In the genomic region with DNA sequence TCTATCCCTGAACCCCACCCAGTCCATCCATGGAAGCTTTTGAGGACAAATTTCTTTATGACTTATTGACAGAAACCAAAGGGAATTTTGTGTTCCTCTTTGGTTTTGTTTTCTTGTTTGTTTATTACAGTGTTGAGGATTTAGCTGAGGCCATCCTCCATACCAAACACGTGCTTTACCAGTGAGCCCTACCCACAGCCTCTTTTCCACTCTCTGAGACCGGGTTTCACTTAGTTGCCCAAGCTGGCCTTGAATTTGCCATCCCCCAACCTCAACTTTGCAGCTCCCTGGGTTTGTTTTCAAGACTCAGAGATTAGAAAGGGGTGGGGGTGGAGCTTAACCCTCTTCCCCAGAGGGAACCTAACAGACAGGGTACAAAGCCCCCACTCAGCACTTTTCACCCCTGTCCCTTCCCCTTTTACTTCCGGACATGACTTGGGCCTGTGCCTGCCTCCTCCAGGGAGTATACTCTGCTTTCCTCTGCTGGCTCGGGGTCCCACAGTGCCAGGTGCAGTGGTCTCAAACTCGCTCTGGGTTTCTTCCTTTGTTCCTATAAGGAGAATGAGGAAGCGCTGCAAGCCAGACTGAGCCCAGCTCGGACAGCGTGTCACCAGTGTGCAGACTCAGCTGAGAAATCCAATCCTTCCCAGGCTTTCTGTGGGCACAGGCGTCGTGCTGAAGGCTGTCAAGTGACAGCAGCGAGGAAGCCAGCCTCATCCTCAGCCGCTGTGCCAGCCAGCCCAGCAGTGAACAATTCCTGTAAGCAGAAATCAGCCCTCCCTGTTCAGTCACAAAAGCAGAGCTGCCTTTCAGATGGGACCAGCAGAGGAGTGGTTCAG, we compare ENCODE assay signal across 8 mouse cellular contexts.
DNase-seq lines count a peak whose midpoint lies in the region; ATAC-seq and TF ChIP-seq lines count a peak whose summit lies in the region.

No protein-coding gene starts in this region.

- H3K27me3 ChIP-seq in liver, adult 2 months (ENCODE audit: control insufficient read depth, insufficient read depth, low read length), result no peaks in the 10 kb centered on the region
- H3K27me3 ChIP-seq in embryonic facial prominence, embryonic 10.5 days (replicated peaks; ENCODE audit: low read depth, poor library complexity, severe bottlenecking), result no peaks in the 10 kb centered on the region
- no peaks in the 10 kb centered on the region for H3K27me3 ChIP-seq in heart, embryonic 16.5 days (ENCODE audit: control insufficient read depth, insufficient read depth, low read length)
- no peaks in the 10 kb centered on the region for H3K27me3 ChIP-seq in liver, embryonic 16.5 days (ENCODE audit: control insufficient read depth, insufficient read depth, low read depth, low read length)

- 68% methylated on average over 12 of the region's 12 CpGs for WGBS in liver, adult 2 months
- 23% methylated on average over 12 of the region's 12 CpGs for WGBS in embryonic facial prominence, embryonic 10.5 days
- 23% methylated on average over 12 of the region's 12 CpGs for WGBS in heart, embryonic 16.5 days
- 17% methylated on average over 12 of the region's 12 CpGs for WGBS in liver, embryonic 16.5 days (ENCODE audit: insufficient replicate concordance)

- TF ChIP-seq POLR2A in liver, adult 2 months (IDR thresholded peaks at IDR 0.05; ENCODE audit: extremely low read depth, insufficient read depth, low read length), result no peak

- no peaks in the 10 kb centered on the region for H3K79me2 ChIP-seq in liver, adult 2 months (ENCODE audit: control insufficient read depth, insufficient read depth, low read length)

- H3K27ac ChIP-seq in liver, adult 2 months (replicated peaks; ENCODE audit: insufficient read depth, low read depth, low read length), result peak overlapping the region; percentile 78
- peak overlapping the region; percentile 73 for H3K27ac ChIP-seq in embryonic facial prominence, embryonic 10.5 days (replicated peaks)
- H3K27ac ChIP-seq in heart, embryonic 16.5 days (ENCODE audit: low read length), result peak overlapping the region; percentile 89
- H3K27ac ChIP-seq in liver, embryonic 16.5 days (ENCODE audit: low read length), result peak overlapping the region; percentile 65

- H3K4me1 ChIP-seq in liver, adult 2 months (ENCODE audit: control insufficient read depth, insufficient read depth, low read length), result peaks cover 3% of the 10 kb centered on the region; the same call in 1 of the 2 replicates
- H3K4me1 ChIP-seq in embryonic facial prominence, embryonic 10.5 days, result peaks cover 41% of the 10 kb centered on the region
- peaks cover 51% of the 10 kb centered on the region for H3K4me1 ChIP-seq in heart, embryonic 16.5 days (ENCODE audit: control insufficient read depth, insufficient read depth, low read length)
- no peaks in the 10 kb centered on the region for H3K4me1 ChIP-seq in liver, embryonic 16.5 days (ENCODE audit: control insufficient read depth, low read depth, low read length)

- peak overlapping the region; percentile 10; the same call in 1 of the 2 replicates for H3K4me2 ChIP-seq in heart, embryonic 16.5 days (ENCODE audit: low read depth, low read length)
- no peak overlapping the region for H3K4me2 ChIP-seq in liver, embryonic 16.5 days (ENCODE audit: low read depth, low read length)

- no peak for TF ChIP-seq CTCF in liver, adult 2 months (IDR thresholded peaks at IDR 0.05; ENCODE audit: low read depth, low read length)

- no peak for ATAC-seq in heart, embryonic 16.5 days (replicated peaks; ENCODE audit: extremely low read depth, insufficient read depth, low FRiP score)
- ATAC-seq in liver, embryonic 16.5 days (ENCODE audit: low read depth), result peak; percentile 59

- peak; percentile 39 for DNase-seq in liver, adult 2 months (ENCODE audit: extremely low read depth, low read depth, low spot score)
- DNase-seq in liver, result no peak
- DNase-seq in embryonic facial prominence, embryonic 10.5 days (ENCODE audit: low spot score), result peak; percentile 32
- DNase-seq in skeletal muscle tissue, adult 2 months (ENCODE audit: low read depth, low spot score), result peak; percentile 82
- no peak for DNase-seq in testis, postnatal 10 days (ENCODE audit: low spot score)
- no peak for DNase-seq in cerebellum, adult 9-11 months

- H3K9ac ChIP-seq in liver, adult 2 months (ENCODE audit: low read depth, low read length), result peak overlapping the region; percentile 46
- peak overlapping the region; percentile 5 for H3K9ac ChIP-seq in heart, embryonic 16.5 days (ENCODE audit: low read length)
- H3K9ac ChIP-seq in liver, embryonic 16.5 days (ENCODE audit: low read depth, low read length), result no peak overlapping the region

- H3K9me3 ChIP-seq in embryonic facial prominence, embryonic 10.5 days, result no peaks in the 10 kb centered on the region
- H3K9me3 ChIP-seq in heart, embryonic 16.5 days (replicated peaks; ENCODE audit: control insufficient read depth, low read length), result peaks cover 6% of the 10 kb centered on the region; the same call in 1 of the 2 replicates
- H3K9me3 ChIP-seq in liver, embryonic 16.5 days (replicated peaks; ENCODE audit: control insufficient read depth, low read length), result no peaks in the 10 kb centered on the region

- H3K4me3 ChIP-seq in liver, adult 2 months (ENCODE audit: insufficient read depth, low read depth, low read length), result no peak overlapping the region
- peak overlapping the region; percentile 32; the same call in 1 of the 2 replicates for H3K4me3 ChIP-seq in embryonic facial prominence, embryonic 10.5 days
- no peak overlapping the region for H3K4me3 ChIP-seq in heart, embryonic 16.5 days (ENCODE audit: low read length)
- H3K4me3 ChIP-seq in liver, embryonic 16.5 days (ENCODE audit: low read depth, low read length), result no peak overlapping the region

- H3K36me3 ChIP-seq in liver, adult 2 months (ENCODE audit: control insufficient read depth, insufficient read depth, low read length), result no peaks in the 10 kb centered on the region
- no peaks in the 10 kb centered on the region for H3K36me3 ChIP-seq in embryonic facial prominence, embryonic 10.5 days (replicated peaks)
- no peaks in the 10 kb centered on the region for H3K36me3 ChIP-seq in heart, embryonic 16.5 days (ENCODE audit: control insufficient read depth, insufficient read depth)
- no peaks in the 10 kb centered on the region for H3K36me3 ChIP-seq in liver, embryonic 16.5 days (ENCODE audit: control insufficient read depth, insufficient read depth)

Comparison
In these comparisons a context has a peak if more than half of its experiments do, and no peak if none do; other contexts are left out.
1. DNase-seq: peak in liver, adult 2 months (single experiment), embryonic facial prominence, embryonic 10.5 days (single experiment) and skeletal muscle tissue, adult 2 months (single experiment); none in liver (single experiment), testis, postnatal 10 days (single experiment) and cerebellum, adult 9-11 months (single experiment).
2. Peak in every context shown above with its lines, with median percentiles within 50 percentile points of each other: H3K27ac ChIP-seq.